Mouse (Mus musculus) ES-Bruce4 (cell line): Measurements from ENCODE around the gene Prrx2.

Experiments used
- CTCF ChIP-seq: IDR thresholded peaks from one replicate; pipeline ENCODE4 v1.8.1; 2011; ENCODE audit warnings: low read depth, low read length
- EP300 ChIP-seq: IDR thresholded peaks from 2 replicates; pipeline ENCODE4 v1.6.1; 2011; ENCODE audit warnings: low read depth, low read length; ENCODE audit not compliant: insufficient read depth
- POLR2A ChIP-seq: IDR thresholded peaks from one replicate; pipeline ENCODE4 v1.8.1; 2011; ENCODE audit warnings: low read length; ENCODE audit not compliant: insufficient read depth

DNA sequence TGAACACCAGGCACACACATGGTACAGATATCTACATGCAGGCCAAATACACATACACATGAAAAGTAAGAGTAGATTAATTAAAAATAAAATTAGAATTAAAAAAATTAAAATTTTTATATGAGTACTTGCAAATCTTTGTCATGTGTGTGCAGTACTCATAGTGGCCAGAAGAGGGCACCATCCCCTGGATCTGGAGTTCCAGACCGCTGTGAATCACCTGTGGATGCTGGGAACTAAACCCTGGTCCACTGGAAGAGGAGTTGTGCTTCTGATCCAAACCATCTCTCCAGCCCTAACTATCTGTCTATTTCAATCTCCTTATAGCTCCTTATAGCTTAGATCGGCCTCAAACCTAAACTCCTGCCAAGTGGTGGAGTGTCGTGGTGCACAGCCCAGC lies 13.7 kb upstream of the Prrx2 start:
- TF ChIP-seq CTCF (peak; percentile 64), POLR2A (no peak), EP300 (no peak)
